Mouse (Mus musculus): ENCODE results near the gene 5031439G07Rik. TPM values are rescaled to one million over a fixed set of nuclear protein-coding genes. Genes with fewer than 3 reads are reported as not detected.

5031439G07Rik gene
- polyA plus RNA-seq, 1 experiment from 2014 or later = 8.1 TPM

GRCm38 (mm10) chr15:84999911-85000310, 11.6 kb upstream of the 5031439G07Rik start:
- WGBS (ENCODE audit: insufficient replicate concordance) = 65% methylated on average over 7 of the region's 7 CpGs
- no peaks in the 10 kb centered on the region for H3K9me3 ChIP-seq (replicated peaks; ENCODE audit: control insufficient read depth, low read length)
- no peaks in the 10 kb centered on the region; the same call in 1 of the 2 replicates for H3K27me3 ChIP-seq (ENCODE audit: control insufficient read depth, insufficient read depth, low read length)
- no peak overlapping the region for H3K9ac ChIP-seq (ENCODE audit: low read depth, low read length)
- no peak for ATAC-seq (replicated peaks; ENCODE audit: insufficient number of reproducible peaks, low FRiP score, low TSS enrichment)
- H3K27ac ChIP-seq (ENCODE audit: low read depth, low read length) = no peak overlapping the region
- no peak overlapping the region for H3K4me3 ChIP-seq (ENCODE audit: low read depth, low read length)
- no peaks in the 10 kb centered on the region for H3K36me3 ChIP-seq (ENCODE audit: control insufficient read depth, insufficient read depth, low read length)
- H3K4me2 ChIP-seq = no peak overlapping the region
- H3K4me1 ChIP-seq (ENCODE audit: control insufficient read depth, insufficient read depth, low read length) = no peaks in the 10 kb centered on the region

GRCm38 (mm10) chr15:84997768-84998454, 9.6 kb upstream of the 5031439G07Rik start:
- no peaks in the 10 kb centered on the region for H3K36me3 ChIP-seq (ENCODE audit: control insufficient read depth, insufficient read depth, low read length)
- WGBS (ENCODE audit: insufficient replicate concordance) = 61% methylated on average over 14 of the region's 14 CpGs
- no peak overlapping the region for H3K27ac ChIP-seq (ENCODE audit: low read depth, low read length)
- no peaks in the 10 kb centered on the region for H3K9me3 ChIP-seq (replicated peaks; ENCODE audit: control insufficient read depth, low read length)
- H3K4me3 ChIP-seq (ENCODE audit: low read depth, low read length) = no peak overlapping the region
- H3K27me3 ChIP-seq (ENCODE audit: control insufficient read depth, insufficient read depth, low read length) = no peaks in the 10 kb centered on the region; the same call in 1 of the 2 replicates
- no peaks in the 10 kb centered on the region for H3K4me1 ChIP-seq (ENCODE audit: control insufficient read depth, insufficient read depth, low read length)
- H3K4me2 ChIP-seq = no peak overlapping the region
- H3K9ac ChIP-seq (ENCODE audit: low read depth, low read length) = no peak overlapping the region
- ATAC-seq (replicated peaks; ENCODE audit: insufficient number of reproducible peaks, low FRiP score, low TSS enrichment) = no peak

GRCm38 (mm10) chr15:84995967-84996366, 7.6 kb upstream of the 5031439G07Rik start:
- H3K4me3 ChIP-seq (ENCODE audit: low read depth, low read length) = no peak overlapping the region
- no peak overlapping the region for H3K27ac ChIP-seq (ENCODE audit: low read depth, low read length)
- WGBS (ENCODE audit: insufficient replicate concordance) = 8% methylated on average over 1 of the region's 1 CpGs
- no peak overlapping the region for H3K9ac ChIP-seq (ENCODE audit: low read depth, low read length)
- H3K36me3 ChIP-seq (ENCODE audit: control insufficient read depth, insufficient read depth, low read length) = no peaks in the 10 kb centered on the region
- H3K4me1 ChIP-seq (ENCODE audit: control insufficient read depth, insufficient read depth, low read length) = no peaks in the 10 kb centered on the region
- H3K9me3 ChIP-seq (replicated peaks; ENCODE audit: control insufficient read depth, low read length) = no peaks in the 10 kb centered on the region
- ATAC-seq (replicated peaks; ENCODE audit: insufficient number of reproducible peaks, low FRiP score, low TSS enrichment) = no peak
- H3K27me3 ChIP-seq (ENCODE audit: control insufficient read depth, insufficient read depth, low read length) = no peaks in the 10 kb centered on the region; the same call in 1 of the 2 replicates
- no peak overlapping the region for H3K4me2 ChIP-seq

GRCm38 (mm10) chr15:84995041-84995440, 6.7 kb upstream of the 5031439G07Rik start:
- Histone ChIP-seq H3K4me1 (ENCODE audit: control insufficient read depth, insufficient read depth, low read length) (no peaks in the 10 kb centered on the region), H3K36me3 (ENCODE audit: control insufficient read depth, insufficient read depth, low read length) (no peaks in the 10 kb centered on the region), H3K27me3 (ENCODE audit: control insufficient read depth, insufficient read depth, low read length) (no peaks in the 10 kb centered on the region; the same call in 1 of the 2 replicates), H3K9ac (ENCODE audit: low read depth, low read length) (no peak overlapping the region), H3K4me3 (ENCODE audit: low read depth, low read length) (no peak overlapping the region), H3K4me2 (no peak overlapping the region), H3K9me3 (replicated peaks; ENCODE audit: control insufficient read depth, low read length) (no peaks in the 10 kb centered on the region), H3K27ac (ENCODE audit: low read depth, low read length) (no peak overlapping the region)
- ATAC-seq (replicated peaks; ENCODE audit: insufficient number of reproducible peaks, low FRiP score, low TSS enrichment) = no peak
- WGBS (ENCODE audit: insufficient replicate concordance) = 24% methylated on average over 6 of the region's 6 CpGs

GRCm38 (mm10) chr15:84994498-84994897, 6.1 kb upstream of the 5031439G07Rik start:
- Histone ChIP-seq H3K27ac (ENCODE audit: low read depth, low read length) (no peak overlapping the region), H3K27me3 (ENCODE audit: control insufficient read depth, insufficient read depth, low read length) (no peaks in the 10 kb centered on the region; the same call in 1 of the 2 replicates), H3K4me3 (ENCODE audit: low read depth, low read length) (no peak overlapping the region), H3K36me3 (ENCODE audit: control insufficient read depth, insufficient read depth, low read length) (no peaks in the 10 kb centered on the region), H3K9ac (ENCODE audit: low read depth, low read length) (no peak overlapping the region), H3K9me3 (replicated peaks; ENCODE audit: control insufficient read depth, low read length) (no peaks in the 10 kb centered on the region), H3K4me1 (ENCODE audit: control insufficient read depth, insufficient read depth, low read length) (no peaks in the 10 kb centered on the region), H3K4me2 (no peak overlapping the region)
- WGBS (ENCODE audit: insufficient replicate concordance) = 7% methylated on average over 6 of the region's 6 CpGs
- ATAC-seq (replicated peaks; ENCODE audit: insufficient number of reproducible peaks, low FRiP score, low TSS enrichment) = no peak

- H3K27me3 ChIP-seq (ENCODE audit: control insufficient read depth, insufficient read depth, low read length) = no peaks in the 10 kb centered on the region
- H3K4me3 ChIP-seq (ENCODE audit: low read depth, low read length) = no peak overlapping the region
- ATAC-seq (replicated peaks; ENCODE audit: insufficient number of reproducible peaks, low FRiP score, low TSS enrichment) = no peak
- no peak overlapping the region for H3K9ac ChIP-seq (ENCODE audit: low read depth, low read length)
- no peaks in the 10 kb centered on the region for H3K9me3 ChIP-seq (replicated peaks; ENCODE audit: control insufficient read depth, low read length)
- no peak overlapping the region for H3K27ac ChIP-seq (ENCODE audit: low read depth, low read length)
- no peak overlapping the region for H3K4me2 ChIP-seq
- no peaks in the 10 kb centered on the region for H3K36me3 ChIP-seq (ENCODE audit: control insufficient read depth, insufficient read depth, low read length)
- WGBS (ENCODE audit: insufficient replicate concordance) = 70% methylated on average over 7 of the region's 7 CpGs
- peaks cover 10% of the 10 kb centered on the region for H3K4me1 ChIP-seq (ENCODE audit: control insufficient read depth, insufficient read depth, low read length)
These were observed 1.4 kb upstream of the 5031439G07Rik start for GRCm38 (mm10) chr15:84989771-84990170.

- Histone ChIP-seq H3K9me3 (replicated peaks; ENCODE audit: control insufficient read depth, low read length) (no peaks in the 10 kb centered on the region), H3K9ac (ENCODE audit: low read depth, low read length) (no peak overlapping the region), H3K4me2 (peak overlapping the region; percentile 72; the same call in 1 of the 2 replicates), H3K4me3 (ENCODE audit: low read depth, low read length) (no peak overlapping the region), H3K27ac (ENCODE audit: low read depth, low read length) (no peak overlapping the region), H3K4me1 (ENCODE audit: control insufficient read depth, insufficient read depth, low read length) (peaks cover 10% of the 10 kb centered on the region), H3K27me3 (ENCODE audit: control insufficient read depth, insufficient read depth, low read length) (no peaks in the 10 kb centered on the region), H3K36me3 (ENCODE audit: control insufficient read depth, insufficient read depth, low read length) (no peaks in the 10 kb centered on the region)
- WGBS (ENCODE audit: insufficient replicate concordance) = 76% methylated on average over 3 of the region's 3 CpGs
- ATAC-seq (replicated peaks; ENCODE audit: insufficient number of reproducible peaks, low FRiP score, low TSS enrichment) = no peak
These were observed 747 bp upstream of the 5031439G07Rik start for GRCm38 (mm10) chr15:84989098-84989497.

GRCm38 (mm10) chr15:84987020-84987815, 1.1 kb downstream of the 5031439G07Rik start:
- Histone ChIP-seq H3K27ac (ENCODE audit: low read depth, low read length) (0 out of 2 replicates have a peak overlapping the region, but pooled peaks have one; percentile 11), H3K4me3 (ENCODE audit: low read depth, low read length) (peak overlapping the region; percentile 74), H3K36me3 (ENCODE audit: control insufficient read depth, insufficient read depth, low read length) (no peaks in the 10 kb centered on the region), H3K4me2 (peak overlapping the region; percentile 72), H3K4me1 (ENCODE audit: control insufficient read depth, insufficient read depth, low read length) (peaks cover 10% of the 10 kb centered on the region), H3K9me3 (replicated peaks; ENCODE audit: control insufficient read depth, low read length) (no peaks in the 10 kb centered on the region), H3K27me3 (ENCODE audit: control insufficient read depth, insufficient read depth, low read length) (no peaks in the 10 kb centered on the region), H3K9ac (ENCODE audit: low read depth, low read length) (peak overlapping the region; percentile 85)
- peak; percentile 39; the same call in 1 of the 2 replicates for ATAC-seq (replicated peaks; ENCODE audit: insufficient number of reproducible peaks, low FRiP score, low TSS enrichment)
- WGBS (ENCODE audit: insufficient replicate concordance) = 2% methylated on average over 36 of the region's 53 CpGs

Measured in heart, embryonic 11.5 days (tissue).